Mouse (Mus musculus): Measurements from ENCODE around the gene Il34. TPM values are rescaled to one million over a fixed set of nuclear protein-coding genes. Genes with fewer than 3 reads are reported as not detected.

Il34 gene
- total RNA-seq, 1 experiment from 2014 or later = not detected

DNA sequence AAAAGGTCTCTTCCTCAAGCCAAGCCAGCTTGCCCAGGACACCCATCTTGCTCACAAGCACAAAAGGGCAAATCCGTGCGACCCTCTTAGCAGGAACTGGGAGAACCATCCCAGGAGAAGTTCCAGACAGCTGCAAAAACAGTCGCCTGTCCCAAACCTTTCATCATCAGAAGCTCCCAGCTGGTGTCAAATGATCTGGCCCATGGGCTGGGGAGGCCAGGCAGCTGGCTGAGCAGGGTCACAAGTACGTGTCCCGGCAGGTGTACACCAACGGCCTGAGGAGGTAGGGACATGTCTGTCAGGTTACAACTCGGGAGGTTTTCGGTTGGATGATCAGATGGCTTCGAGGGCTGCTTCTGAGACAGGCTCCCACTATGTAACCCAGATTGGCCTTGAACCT is 59.1 kb downstream of the Il34 start:
- no peak for ATAC-seq (replicated peaks; ENCODE audit: low read depth, poor library complexity, severe bottlenecking)

DNA sequence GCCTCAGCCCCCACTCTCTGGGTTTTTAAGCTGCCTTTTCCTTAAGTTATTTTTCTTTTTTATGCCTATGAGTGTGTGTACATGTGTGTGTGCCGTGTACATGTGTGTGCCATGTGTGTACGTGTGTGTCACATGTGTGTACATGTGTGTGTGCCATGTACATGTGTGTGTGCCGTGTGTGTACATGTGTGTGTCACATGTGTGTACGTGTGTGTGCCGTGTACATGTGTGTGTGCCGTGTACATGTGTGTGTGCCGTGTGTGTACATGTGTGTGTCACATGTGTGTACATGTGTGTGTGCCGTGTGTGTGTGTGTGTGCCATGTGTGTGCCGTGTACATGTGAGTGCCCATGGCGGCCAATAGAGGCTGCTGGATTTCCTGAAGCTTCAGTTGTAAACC is 60.6 kb downstream of the Il34 start:
- no peak for ATAC-seq (replicated peaks; ENCODE audit: low read depth, poor library complexity, severe bottlenecking)

DNA sequence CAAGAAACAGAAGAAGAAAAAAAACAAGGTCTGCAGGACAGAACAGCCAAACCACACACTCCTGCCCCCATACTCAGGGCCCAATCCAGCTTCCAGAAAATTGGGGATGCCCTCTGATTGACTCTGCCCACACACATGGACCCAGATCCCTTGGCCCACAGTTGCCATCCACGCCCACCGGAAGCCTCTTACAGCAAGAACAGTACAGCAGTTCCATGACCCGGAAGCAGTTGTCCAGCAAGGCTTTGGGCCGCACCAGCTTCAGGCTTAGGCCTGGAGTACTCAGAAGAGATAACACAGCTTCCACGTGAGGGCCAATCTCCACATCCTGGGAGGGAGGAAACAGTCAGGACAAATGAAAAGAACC is 63.3 kb downstream of the Il34 start:
- no peak for ATAC-seq (replicated peaks; ENCODE audit: low read depth, poor library complexity, severe bottlenecking)

DNA sequence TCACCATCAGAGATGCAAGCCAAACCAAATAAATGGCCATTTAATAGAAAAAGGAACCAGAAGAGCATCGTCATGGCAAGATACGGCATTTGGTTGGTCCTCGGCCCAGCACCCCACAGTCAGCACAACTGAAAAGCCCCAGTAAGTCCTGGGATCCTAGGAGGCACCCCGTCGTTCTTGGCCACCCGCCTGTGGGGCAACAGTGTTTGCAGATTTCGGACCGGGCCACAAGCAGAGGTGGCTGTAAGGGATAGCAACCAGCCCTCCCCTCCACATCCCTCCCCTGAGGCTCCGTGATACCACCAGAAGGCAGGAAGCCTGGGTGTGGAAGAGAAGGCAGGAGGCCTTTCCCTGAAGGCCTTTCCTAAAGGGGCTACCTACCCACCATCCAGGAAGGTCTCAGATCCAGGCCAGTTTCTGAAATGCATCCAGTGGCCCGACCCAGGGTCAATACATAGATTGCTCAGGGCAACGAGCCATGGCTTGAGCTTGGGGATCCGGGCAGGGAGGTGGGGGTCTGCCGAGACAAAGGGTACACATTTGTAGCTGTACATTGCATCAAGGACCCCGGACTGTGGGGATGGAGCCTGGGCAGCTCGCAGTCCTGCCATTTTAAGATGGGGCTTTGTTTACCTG is 63.8 kb downstream of the Il34 start:
- no peak for ATAC-seq (replicated peaks; ENCODE audit: low read depth, poor library complexity, severe bottlenecking)

DNA sequence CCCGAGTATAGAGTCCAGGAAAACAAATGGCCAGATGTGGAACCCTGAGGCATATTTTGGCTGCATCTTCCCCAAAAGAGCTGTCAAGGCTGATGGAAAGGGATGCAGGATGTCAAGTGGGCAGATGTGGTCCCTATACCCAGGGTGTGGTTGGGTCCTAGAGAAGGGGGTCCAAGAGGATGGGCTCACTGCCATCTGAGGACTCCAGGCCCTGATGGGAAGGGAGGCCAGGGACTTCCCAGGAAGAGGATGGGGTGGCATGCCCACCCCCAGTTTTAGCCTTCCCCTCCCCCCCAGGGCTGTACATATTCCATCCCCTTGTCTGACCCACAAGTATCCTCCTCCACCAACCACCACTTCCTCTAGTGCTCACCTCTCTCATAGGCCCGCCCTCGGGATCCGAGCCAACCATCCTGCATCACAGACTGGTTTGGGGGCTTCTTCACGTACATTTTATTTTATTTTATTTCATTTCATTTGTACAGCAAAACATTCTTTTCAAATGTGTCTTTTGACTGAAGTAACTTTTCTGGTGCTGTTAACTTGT is 65.0 kb downstream of the Il34 start:
- no peak for ATAC-seq (replicated peaks; ENCODE audit: low read depth, poor library complexity, severe bottlenecking)

DNA sequence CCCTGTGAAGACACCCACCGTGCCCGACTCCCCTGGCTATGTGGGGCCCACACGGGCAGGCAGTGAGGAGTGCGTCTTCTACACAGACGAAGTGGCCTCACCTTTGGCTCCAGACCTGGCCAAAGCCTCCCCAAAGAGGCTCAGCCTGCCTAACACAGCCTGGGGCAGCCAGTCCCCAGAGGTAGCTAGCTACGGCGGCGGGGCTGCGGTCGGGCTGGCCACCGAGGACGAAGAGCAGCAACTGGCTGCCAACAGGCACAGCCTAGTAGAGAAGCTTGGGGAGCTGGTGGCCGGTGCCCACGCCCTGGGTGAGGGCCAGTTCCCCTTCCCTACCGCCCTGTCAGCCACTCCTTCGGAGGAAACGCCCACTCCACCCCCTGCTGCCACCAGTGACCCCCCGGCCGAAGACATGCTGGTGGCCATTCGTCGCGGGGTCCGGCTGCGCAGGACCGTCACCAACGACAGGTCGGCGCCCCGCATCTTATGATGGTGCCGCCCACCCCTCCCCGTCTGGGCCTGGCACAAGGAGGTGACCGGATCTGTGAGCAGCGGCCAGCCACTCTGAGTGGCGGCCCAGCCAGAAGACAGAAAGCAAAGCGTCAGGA is 67.0 kb downstream of the Il34 start:
- ATAC-seq (replicated peaks; ENCODE audit: low read depth, poor library complexity, severe bottlenecking) = no peak

DNA sequence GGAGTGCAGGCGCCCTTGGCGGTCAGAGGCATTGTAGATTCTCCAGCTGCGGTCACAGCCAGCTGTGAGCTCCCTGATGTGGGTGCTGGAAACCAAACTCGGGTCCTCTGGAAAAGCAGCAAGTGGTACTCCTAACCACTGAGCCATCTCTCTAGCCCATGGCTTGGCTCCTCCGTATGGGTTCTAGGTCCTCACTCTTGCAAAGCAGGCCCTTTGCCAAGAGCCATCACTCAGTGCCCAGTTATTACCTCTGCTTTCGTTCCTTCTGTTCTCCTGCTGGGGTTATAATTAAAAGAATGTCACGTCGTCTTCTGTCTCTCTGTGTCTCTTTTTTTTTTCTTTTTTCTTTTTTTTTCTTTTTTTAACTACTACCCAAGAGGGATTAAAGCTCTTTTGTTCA is 72.7 kb downstream of the Il34 start:
- no peak for ATAC-seq (replicated peaks; ENCODE audit: low read depth, poor library complexity, severe bottlenecking)

DNA sequence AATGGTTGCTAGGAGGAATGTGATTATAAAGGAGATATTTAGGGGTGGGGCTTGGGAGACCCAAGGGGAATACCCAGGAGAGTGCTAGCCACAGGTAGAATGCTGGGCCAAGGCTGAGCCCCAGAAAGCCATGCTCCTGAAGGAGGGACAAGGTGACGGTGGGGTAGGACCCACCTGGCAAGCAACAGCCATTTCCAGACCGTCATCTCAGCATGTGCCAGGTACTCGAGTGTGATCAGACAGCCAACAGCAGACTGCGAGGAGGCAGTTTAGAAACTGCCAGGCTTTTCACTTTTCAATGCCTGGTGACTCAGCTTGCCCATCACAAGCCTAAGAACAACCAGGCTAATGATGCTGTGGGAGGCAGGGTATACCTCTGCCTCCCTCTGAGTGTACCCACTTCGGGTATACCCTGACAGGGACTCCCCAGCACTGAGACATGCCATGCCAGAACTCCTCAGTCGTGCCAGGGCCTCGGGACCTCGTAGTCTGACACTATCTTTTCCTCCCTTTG is 74.3 kb downstream of the Il34 start:
- no peak for ATAC-seq (replicated peaks; ENCODE audit: low read depth, poor library complexity, severe bottlenecking)

DNA sequence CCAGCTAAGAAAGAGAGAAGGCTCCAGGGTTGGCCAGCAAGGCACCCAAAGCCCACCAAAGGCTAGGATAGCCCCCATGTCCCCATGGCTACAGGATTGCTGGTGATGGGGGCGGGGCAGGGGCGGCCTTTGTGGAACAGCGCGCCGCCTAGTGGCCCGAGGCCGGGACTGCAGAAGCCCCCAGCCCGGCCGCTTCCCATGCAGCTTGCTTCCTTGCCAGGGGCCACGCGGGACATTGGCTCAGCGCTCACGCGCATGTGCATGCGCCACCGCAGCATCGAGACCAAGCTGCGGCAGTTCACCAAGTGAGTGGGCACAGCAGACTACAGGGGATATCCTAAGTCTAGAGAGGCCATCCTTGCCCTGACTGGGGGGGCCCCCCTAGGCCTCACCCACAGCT is 78.8 kb downstream of the Il34 start:
- ATAC-seq (replicated peaks; ENCODE audit: low read depth, poor library complexity, severe bottlenecking) = peak; percentile 59

DNA sequence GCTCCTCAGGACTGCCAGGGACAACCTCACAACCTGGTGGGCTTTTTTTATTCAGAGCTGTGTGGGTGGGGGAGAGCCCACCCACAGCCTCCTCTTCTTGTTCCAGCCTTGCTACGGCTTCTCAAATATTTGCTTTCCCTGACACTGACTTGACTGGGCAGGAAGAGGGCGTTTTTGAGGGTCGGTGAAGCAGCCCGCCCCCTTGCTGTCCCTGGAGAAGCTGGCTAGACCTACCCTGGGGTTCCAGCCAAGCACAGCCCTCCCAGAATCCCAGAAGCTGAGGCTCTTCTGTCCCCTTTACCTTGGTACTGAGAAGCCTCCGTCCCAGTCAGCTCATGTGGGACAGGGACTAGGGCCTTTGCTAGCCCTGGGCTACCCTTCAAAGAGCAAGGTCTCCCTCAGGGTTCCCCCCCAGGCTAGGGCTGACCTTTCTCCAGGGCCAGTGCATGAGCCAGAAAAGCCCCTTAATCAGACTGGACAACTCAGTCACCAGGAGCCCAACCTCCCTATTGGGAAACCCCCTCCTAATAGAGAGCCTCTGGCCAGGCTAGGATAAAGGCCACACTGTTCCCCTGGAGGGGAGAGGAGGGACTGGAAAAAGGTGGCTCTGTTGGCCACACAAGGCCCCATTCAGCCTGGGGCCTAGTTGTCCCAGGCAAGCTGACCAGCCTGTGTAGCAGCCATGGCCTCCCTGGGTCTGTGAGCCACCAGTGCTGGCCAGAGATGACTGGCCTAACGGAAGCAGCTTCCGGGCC is 80.5 kb downstream of the Il34 start:
- ATAC-seq (replicated peaks; ENCODE audit: low read depth, poor library complexity, severe bottlenecking) = no peak

DNA sequence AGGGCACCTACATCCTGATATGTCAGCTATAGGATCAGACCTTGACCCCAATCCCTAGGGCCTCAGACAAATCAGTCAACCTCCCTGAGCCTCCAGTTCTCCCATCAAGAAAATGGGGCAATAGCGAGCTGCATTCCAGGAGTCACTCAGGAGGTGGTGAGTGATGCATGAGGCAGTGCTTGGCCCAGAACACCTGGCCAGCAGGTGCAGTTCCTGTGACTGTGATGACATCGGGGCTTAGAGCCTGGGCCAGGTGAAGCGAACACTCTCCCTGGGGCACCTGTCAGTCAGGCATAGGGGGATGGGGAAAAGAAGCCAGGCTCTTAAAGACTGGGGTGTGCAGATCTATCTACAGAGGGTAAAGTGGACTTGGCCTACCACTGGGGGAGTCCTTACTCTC is 81.2 kb downstream of the Il34 start:
- ATAC-seq (replicated peaks; ENCODE audit: low read depth, poor library complexity, severe bottlenecking) = no peak

DNA sequence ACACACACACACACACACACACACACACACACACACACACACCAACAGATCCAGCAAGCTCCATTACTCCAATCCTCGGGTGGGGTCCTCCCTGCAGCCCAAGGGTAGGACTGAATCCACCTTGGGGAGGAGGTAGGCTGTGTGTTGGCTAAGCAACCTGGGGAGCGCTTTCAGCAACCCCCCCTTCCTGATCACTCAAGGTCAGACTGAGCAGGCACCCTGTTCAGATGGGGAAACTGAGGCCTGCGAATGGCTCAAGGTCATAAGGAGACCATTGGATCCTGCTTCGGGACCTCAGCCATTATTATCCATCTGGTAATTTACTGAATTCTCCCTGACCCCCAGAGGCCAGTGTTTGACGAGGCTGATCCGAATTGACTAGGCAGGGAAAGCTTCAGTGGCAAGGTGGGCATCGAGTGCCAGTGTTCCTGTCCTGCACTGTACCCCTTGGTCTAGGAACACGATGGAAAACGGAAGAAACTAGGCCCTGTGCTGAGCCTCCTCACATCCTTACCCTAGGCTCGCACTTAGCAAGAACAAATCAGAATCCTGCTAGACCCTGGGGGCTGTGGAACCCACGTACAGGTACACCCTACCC is 83.2 kb downstream of the Il34 start:
- ATAC-seq (replicated peaks; ENCODE audit: low read depth, poor library complexity, severe bottlenecking) = no peak

DNA sequence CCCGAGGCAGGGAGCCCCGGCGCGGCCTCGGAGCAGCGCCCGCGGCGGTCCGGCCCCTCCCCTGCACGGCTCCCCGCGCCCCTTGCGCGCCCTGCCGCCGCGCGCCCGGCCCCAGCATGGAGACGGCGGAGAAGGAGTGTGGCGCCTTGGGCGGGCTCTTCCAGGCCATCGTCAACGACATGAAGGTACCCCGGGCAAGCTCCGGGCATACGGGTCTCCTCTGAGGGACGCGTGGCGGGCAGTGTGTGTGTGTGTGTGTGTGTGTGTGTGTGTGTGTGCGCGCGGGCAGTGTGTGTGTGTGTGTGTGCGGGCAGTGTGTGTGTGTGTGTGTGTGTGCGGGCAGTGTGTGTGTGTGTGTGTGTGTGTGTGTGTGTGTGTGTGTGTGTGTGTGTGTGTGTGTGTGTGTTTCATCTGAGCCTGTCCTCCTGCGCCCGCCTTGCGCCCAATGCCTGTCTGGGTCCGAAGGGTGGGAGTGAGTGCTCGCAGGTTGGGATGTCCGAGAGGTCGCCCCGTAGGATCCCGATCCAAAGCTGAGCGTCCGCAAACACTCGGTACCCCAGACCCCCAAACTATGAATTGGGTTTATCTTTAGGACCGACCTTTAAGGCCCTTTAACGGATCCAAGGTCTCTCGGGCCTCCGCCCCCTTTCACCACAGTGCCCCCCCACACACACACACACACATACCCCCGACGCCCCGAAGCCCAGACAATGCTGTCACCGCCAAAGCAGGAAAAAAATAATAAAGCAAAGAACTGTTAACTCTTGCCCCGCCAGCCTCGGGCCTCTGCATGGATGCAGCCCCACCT is 83.9 kb downstream of the Il34 start:
- ATAC-seq (replicated peaks; ENCODE audit: low read depth, poor library complexity, severe bottlenecking) = peak; percentile 31; the same call in 1 of the 2 replicates

DNA sequence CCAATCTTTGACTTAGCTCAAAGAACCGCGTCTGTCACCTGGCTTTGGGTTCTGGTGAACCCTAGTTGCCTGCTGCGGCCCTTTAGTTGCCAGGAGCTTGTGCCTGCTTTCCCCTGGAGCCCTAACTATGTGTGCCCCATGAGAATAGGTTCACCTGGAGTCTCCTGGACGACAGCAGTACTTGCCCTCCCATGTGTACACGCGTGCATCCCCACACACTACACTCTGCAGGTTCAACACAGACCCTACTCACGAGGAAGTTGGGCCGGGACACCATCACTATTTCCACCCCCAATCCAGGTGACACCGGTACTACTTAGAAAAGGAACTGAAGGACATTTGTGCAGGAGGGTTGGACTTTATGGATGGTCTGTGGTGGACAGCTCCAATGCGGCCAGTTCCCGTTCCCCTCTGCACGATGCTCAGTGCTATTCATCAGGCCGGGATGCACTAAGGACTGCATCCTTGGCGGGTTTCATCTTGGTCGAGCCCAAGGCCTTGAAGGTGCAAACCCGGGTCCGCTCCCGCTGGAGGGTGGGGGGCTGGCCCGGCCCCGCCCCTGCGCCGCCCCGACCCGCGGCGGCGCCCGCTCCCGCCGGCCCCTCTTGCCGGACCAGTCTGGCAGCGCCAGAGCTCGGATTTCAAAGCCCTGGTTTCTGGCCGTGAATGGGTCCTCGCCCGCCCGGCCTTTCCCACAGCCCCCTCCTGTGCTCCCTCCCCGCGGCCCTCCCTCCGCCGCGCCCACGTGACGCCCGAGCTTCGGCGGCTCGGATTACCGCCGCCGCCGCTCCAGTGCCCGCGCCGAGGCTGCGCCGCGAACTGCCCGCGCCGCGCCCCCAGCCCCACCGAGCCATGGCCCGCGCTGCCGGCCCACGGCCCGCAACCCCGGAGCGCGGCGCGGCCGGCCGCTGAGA is 84.8 kb downstream of the Il34 start, which contains the start of gene Mtss1l:
Mtss1l (plus strand) TSS at position 792 of the 914 bp plus-strand sequence.
- ATAC-seq (replicated peaks; ENCODE audit: low read depth, poor library complexity, severe bottlenecking) = peak; percentile 48

DNA sequence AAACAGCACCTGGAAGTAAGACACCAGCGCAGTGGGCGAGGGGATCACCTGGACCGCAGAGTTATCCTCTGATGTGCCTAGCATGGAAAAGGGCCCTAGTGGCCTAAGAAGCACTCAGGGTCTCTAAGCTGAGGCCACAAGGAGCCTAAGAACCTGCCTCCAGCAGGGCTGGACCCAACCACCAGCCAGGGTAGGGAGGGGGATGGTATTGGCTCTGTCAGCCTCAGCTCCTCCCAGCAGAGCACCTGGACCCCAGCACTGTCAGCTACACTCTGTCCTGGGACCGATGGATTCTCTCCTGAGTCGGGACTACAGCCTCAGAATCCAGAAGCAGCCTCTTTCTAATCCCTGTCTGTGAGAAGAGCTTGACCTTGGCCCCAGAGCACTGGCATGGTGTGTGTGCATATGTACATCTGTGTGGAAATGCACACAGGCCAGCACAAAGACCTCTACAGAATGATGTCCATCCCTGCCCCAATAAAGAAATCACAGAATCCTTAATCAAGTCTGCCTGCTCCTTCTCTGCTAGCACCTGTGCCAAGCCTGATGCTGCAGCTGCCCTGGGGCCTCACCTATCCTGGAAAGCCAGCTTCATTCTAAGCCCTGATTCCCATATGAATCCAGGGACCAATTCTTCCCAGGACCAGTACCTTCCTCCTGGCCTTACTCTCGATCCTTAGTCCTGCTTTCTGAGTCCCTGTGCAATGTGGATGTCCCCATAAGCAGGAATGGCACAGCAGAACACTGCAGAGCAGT is 85.6 kb downstream of the Il34 start:
- no peak for ATAC-seq (replicated peaks; ENCODE audit: low read depth, poor library complexity, severe bottlenecking)

DNA sequence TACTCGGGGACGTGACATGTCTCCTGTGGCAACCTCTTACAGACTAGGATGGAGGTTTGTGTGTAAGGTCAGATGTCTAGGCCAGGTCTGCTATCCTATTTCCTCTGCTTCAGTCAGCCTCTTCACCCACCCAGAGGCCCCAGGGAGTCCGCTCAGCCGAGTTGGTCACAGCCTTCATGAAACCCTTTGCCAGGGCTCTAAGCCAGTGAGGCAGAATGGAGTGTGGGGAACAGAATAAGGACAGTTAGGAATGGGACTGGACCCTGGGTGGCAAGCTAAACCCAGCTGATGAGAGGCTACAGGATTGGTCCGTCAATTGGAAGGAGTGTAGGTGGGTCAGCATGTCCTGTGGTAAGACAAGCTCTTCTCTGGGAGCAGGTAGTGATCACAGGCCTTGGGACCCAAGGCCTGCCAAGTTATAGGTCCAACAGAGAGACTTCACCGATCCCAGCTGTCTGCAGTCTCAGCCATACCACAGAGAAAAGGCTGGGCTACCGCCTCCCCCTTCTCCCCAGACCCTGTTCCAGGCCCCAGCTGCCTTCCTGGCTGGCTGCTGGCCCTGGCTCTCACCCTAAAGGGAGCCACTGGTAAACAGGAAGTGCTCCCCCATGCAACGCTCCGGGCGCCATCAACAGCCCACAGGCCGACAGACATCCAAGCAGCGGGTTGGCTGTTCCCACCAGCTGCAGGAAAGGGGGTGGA is 86.6 kb downstream of the Il34 start:
- peak; percentile 51 for ATAC-seq (replicated peaks; ENCODE audit: low read depth, poor library complexity, severe bottlenecking)

DNA sequence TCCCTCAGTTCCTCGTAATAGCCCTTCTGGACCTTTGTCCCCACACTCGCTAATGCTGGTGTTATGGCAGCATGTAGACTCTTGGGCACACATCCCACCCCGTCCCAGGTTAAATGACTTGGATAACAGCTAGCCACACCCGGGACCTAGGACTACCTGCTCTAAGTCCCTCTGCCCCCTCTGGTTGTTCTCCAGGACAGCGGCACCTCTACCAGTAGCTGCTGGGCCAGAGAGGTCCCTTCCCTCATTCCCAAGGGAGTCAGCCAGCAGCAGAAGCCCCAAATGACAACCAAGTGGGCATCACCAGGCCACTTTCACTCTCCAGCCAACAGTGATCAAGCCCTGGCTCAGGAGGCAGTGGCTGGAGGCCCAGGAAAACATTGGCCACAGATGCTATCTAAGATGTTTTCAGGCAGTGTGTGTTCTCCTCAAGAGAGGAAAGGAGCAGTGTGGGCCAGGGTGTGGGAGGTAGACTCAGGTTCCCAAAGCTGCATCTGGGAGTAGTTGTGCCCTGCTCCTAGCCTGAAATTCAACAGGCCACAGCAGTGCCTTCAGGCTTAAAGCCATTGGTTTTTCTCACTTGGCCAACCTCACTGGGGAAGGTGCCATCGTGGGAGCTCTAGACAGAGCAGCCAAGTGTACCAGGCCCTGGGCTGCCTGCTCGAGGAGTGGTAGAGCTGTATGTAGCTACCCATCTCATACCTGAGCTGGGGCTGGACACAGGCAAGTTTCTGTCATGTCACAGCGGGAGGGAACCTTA is 87.3 kb downstream of the Il34 start:
- no peak for ATAC-seq (replicated peaks; ENCODE audit: low read depth, poor library complexity, severe bottlenecking)
